In genomic region chr16:70358326-70358725, GRCm38 (mm10) we compare ENCODE assay signal across 24 mouse cellular contexts.
"Had no signal": no experiment of that assay in that cellular context is flagged by ENCODE, and none has a peak within 500 bp of the region (broad histone marks: within the 10 kb centered on the region; RNA-seq: fewer than 3 reads in every experiment).

No protein-coding gene starts in this region.

- H3K36me3 ChIP-seq: hindbrain, embryonic 15.5 days; limb, embryonic 15.5 days had no signal

- ATAC-seq: hindbrain, postnatal 0 days; intestine, embryonic 16.5 days; liver, embryonic 12.5 days had no signal

- H3K4me3 ChIP-seq: gastrocnemius, adult 2 months; heart, adult 2 months; heart, embryonic 13.5 days; heart, embryonic 15.5 days; hindbrain, embryonic 13.5 days; hindbrain, embryonic 15.5 days; kidney, embryonic 15.5 days; limb, embryonic 13.5 days; limb, embryonic 15.5 days; liver, embryonic 12.5 days had no signal

- H3K9me3 ChIP-seq: liver, embryonic 12.5 days had no signal

- H3K27me3 ChIP-seq: heart, embryonic 13.5 days; heart, embryonic 15.5 days; hindbrain, embryonic 13.5 days; hindbrain, embryonic 15.5 days; kidney, embryonic 15.5 days; limb, embryonic 13.5 days; limb, embryonic 15.5 days; liver, embryonic 12.5 days had no signal

- DNase-seq: gastrocnemius, adult 2 months; gastrocnemius, postnatal 10 days; gastrocnemius, postnatal 25 days; heart, adult 2 months; heart, postnatal 14 days; heart, postnatal 36 days; kidney, adult 11 months; kidney, adult 2 months; kidney, adult 9 months; kidney, postnatal 14 days; kidney, postnatal 36 days; layer of hippocampus, adult 9-11 months; layer of hippocampus, postnatal 36 days; left cerebral cortex, postnatal 4 days had no signal

- H3K4me1 ChIP-seq: hindbrain, embryonic 13.5 days; hindbrain, embryonic 15.5 days; kidney, embryonic 15.5 days; limb, embryonic 13.5 days; limb, embryonic 15.5 days; liver, embryonic 12.5 days had no signal
